Mouse (Mus musculus) limb, embryonic 10.5 days (tissue): ENCODE results near the gene Spcs2. TPM values are rescaled to one million over a fixed set of nuclear protein-coding genes. Genes with fewer than 3 reads are reported as not detected.

ENCODE experiments used
- DNase-seq: peaks from one replicate; pipeline ENCODE4 v3.0.0-alpha.2; 2017; ENCODE audit warnings: low spot score
- H3K27ac ChIP-seq: fragments of 300-500 bp; sonication (generic); 2 replicates; pipeline ENCODE4 v1.5.1; 2016; ENCODE audit warnings: mild to moderate bottlenecking
- H3K27me3 ChIP-seq: fragments of 300-500 bp; sonication (generic); 2 replicates; pipeline ENCODE4 v1.6.1; 2016; ENCODE audit warnings: low read depth, mild to moderate bottlenecking; ENCODE audit not compliant: poor library complexity, severe bottlenecking
- H3K36me3 ChIP-seq: fragments of 300-500 bp; sonication (generic); 2 replicates; pipeline ENCODE4 v1.6.1; 2016; ENCODE audit warnings: mild to moderate bottlenecking, moderate library complexity
- H3K4me1 ChIP-seq: fragments of 300-500 bp; sonication (generic); 2 replicates; pipeline ENCODE4 v1.6.1; 2016
- H3K4me3 ChIP-seq: fragments of 300-500 bp; sonication (generic); 2 replicates; pipeline ENCODE4 v1.5.1; 2016; ENCODE audit warnings: mild to moderate bottlenecking, moderate library complexity
- H3K9me3 ChIP-seq: fragments of 300-500 bp; sonication (generic); replicated peaks from 2 replicates; pipeline ENCODE4 v1.6.1; 2016; ENCODE audit warnings: mild to moderate bottlenecking
- WGBS: fragments of 180-500 bp; shearing (Covaris S2); methylation state at CpG from one replicate; pipeline ENCODE4 v1.1.7; 2016; 5-methylcytosine and 5-hydroxymethylcytosine counted together
- polyA plus RNA-seq: library from polyadenylated mRNA; unstranded; fragments of >200 nt; fragmentation: Nextera tagmentation; extraction: Ambion mirVana; gene quantifications from 2 replicates; pipeline ENCODE4 v1.2.1, GENCODE M21; 2016

Gene Spcs2
- polyA plus RNA-seq, 1 experiment from 2014 or later: 375 TPM

GRCm38 (mm10) chr7:99889175-99889880 lies 26.1 kb upstream of the Spcs2 start:
- Histone ChIP-seq H3K27ac (no peak overlapping the region), H3K4me1 (peaks cover 19% of the 10 kb centered on the region), H3K36me3 (no peaks in the 10 kb centered on the region), H3K4me3 (no peak overlapping the region), H3K27me3 (no peaks in the 10 kb centered on the region), H3K9me3 (no peaks in the 10 kb centered on the region)
- WGBS: 47% methylated on average over 10 of the region's 10 CpGs
- DNase-seq: no peak

DNA sequence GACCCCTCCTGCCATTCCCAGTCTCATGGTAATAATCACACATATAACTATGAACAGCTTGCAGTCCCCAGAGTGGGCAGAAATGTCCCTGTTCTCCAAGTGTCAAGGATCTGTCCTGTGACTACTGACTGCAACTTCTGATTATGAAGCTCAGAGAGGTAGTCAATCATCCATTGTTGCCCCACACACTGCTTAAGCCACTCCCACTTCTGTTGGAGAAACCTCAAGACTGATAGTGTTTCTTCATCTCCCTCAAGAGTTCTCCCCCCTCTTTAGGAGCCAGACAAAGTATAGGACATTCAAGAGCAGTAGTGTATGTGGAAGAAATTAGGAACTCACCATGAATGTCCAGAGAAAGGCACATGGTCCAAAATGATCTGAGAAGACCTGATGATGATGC lies 24.5 kb upstream of the Spcs2 start:
- no peak overlapping the region for H3K27ac ChIP-seq
- no peaks in the 10 kb centered on the region for H3K36me3 ChIP-seq
- no peaks in the 10 kb centered on the region for H3K9me3 ChIP-seq
- H3K4me1 ChIP-seq: peaks cover 19% of the 10 kb centered on the region
- H3K27me3 ChIP-seq: no peaks in the 10 kb centered on the region
- H3K4me3 ChIP-seq: no peak overlapping the region
- no peak for DNase-seq

DNA sequence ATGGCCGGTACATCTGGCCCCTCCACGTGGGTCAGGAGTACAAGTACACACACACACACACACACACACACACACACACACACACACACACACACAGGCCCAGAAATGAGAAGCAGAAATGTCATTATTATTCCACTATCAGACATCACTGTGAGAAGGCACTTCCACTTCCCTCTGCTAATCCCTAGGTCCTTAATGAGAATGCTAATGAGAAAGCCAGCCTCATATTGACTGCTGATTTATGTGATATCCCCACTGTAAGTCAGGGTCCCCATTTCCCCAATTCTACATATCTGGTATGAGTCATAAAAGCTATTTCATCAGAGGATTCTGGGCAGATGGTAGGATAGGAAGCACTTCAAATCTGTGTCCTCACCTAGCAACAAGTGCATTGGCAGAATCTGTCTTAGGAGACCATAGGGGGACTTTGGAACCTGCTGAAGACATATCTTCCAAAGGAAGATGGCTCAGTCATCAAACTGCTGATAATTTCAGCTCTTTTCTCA lies 24.0 kb upstream of the Spcs2 start:
- 91% methylated on average over 2 of the region's 2 CpGs for WGBS
- no peaks in the 10 kb centered on the region for H3K36me3 ChIP-seq
- no peak overlapping the region for H3K4me3 ChIP-seq
- no peak overlapping the region for H3K27ac ChIP-seq
- H3K4me1 ChIP-seq: peaks cover 19% of the 10 kb centered on the region
- no peak for DNase-seq
- no peaks in the 10 kb centered on the region for H3K9me3 ChIP-seq
- H3K27me3 ChIP-seq: no peaks in the 10 kb centered on the region

- WGBS: 82% methylated on average over 2 of the region's 2 CpGs
- Histone ChIP-seq H3K36me3 (no peaks in the 10 kb centered on the region), H3K27ac (no peak overlapping the region), H3K4me3 (no peak overlapping the region), H3K27me3 (no peaks in the 10 kb centered on the region), H3K4me1 (no peaks in the 10 kb centered on the region), H3K9me3 (no peaks in the 10 kb centered on the region)
- no peak for DNase-seq
These were observed 15.0 kb upstream of the Spcs2 start for GRCm38 (mm10) chr7:99878254-99878653.

DNA sequence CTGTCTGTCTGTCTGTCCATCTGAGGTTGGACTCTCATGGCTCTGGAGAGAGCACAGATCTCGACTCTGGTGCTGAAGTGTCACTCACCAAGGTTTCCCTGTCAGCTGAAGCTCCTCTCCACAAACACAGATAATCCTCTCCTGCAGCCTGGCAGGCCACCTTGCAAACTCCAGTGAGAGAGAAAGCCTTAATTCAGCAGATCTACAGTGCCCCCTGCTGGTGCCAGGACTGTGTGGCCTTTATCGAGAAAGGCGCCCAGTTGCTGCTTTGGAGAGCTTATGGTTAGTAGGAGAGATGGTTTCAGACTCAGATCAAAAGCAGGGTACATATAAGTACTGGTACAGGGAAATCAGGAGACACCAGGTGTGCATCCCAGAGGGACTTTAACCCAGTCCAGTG lies 13.1 kb upstream of the Spcs2 start:
- H3K27me3 ChIP-seq: no peaks in the 10 kb centered on the region
- WGBS: under 1% methylated on average over 3 of the region's 3 CpGs

GRCm38 (mm10) chr7:99875891-99876290 lies 12.6 kb upstream of the Spcs2 start:
- H3K36me3 ChIP-seq: no peaks in the 10 kb centered on the region
- no peaks in the 10 kb centered on the region for H3K9me3 ChIP-seq
- no peak overlapping the region for H3K27ac ChIP-seq
- no peaks in the 10 kb centered on the region for H3K27me3 ChIP-seq
- DNase-seq: no peak
- H3K4me3 ChIP-seq: no peak overlapping the region
- no peaks in the 10 kb centered on the region for H3K4me1 ChIP-seq
- 45% methylated on average over 5 of the region's 5 CpGs for WGBS

More for the DNA sequence above, 13.1 kb upstream of the Spcs2 start:
- H3K27ac ChIP-seq: no peak overlapping the region
- H3K4me3 ChIP-seq: no peak overlapping the region
- H3K36me3 ChIP-seq: no peaks in the 10 kb centered on the region
- peak; percentile 87 for DNase-seq
- no peaks in the 10 kb centered on the region for H3K9me3 ChIP-seq
- H3K4me1 ChIP-seq: no peaks in the 10 kb centered on the region

- H3K4me3 ChIP-seq: no peak overlapping the region
- H3K36me3 ChIP-seq: no peaks in the 10 kb centered on the region
- DNase-seq: no peak
- H3K9me3 ChIP-seq: no peaks in the 10 kb centered on the region
- 79% methylated on average over 6 of the region's 6 CpGs for WGBS
- no peaks in the 10 kb centered on the region for H3K27me3 ChIP-seq
- H3K4me1 ChIP-seq: no peaks in the 10 kb centered on the region
- no peak overlapping the region for H3K27ac ChIP-seq
These were observed 10.7 kb upstream of the Spcs2 start for GRCm38 (mm10) chr7:99873965-99874364.

- no peak for DNase-seq
- no peak overlapping the region for H3K27ac ChIP-seq
- peaks cover 9% of the 10 kb centered on the region; the same call in 1 of the 2 replicates for H3K4me1 ChIP-seq
- WGBS: 71% methylated on average over 4 of the region's 4 CpGs
- no peaks in the 10 kb centered on the region for H3K36me3 ChIP-seq
- H3K9me3 ChIP-seq: no peaks in the 10 kb centered on the region
- H3K4me3 ChIP-seq: no peak overlapping the region
- H3K27me3 ChIP-seq: no peaks in the 10 kb centered on the region
These were observed 6.0 kb upstream of the Spcs2 start for GRCm38 (mm10) chr7:99869296-99869695.

DNA sequence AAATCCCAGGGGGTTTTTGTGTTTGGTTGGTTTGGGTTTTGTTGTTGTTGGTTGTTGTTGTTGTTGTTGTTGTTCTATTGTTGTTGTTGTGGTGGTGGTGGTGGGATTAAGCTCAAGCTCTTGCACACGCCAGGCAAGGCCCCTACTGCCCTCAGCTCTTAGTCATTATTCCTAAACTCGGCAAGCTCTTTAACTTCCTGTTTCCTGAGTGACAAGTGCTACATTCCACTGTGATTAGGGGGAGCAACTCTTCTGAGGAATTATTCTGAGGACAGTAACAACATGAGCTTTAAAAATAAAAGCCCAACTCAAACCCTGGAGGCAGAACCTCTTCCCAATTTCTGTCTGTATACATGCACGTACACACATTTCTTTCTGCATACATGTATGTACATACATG lies 2.0 kb upstream of the Spcs2 start:
- Histone ChIP-seq H3K4me1 (peaks cover 9% of the 10 kb centered on the region; the same call in 1 of the 2 replicates), H3K9me3 (no peaks in the 10 kb centered on the region), H3K4me3 (no peak overlapping the region), H3K36me3 (no peaks in the 10 kb centered on the region), H3K27ac (no peak overlapping the region), H3K27me3 (no peaks in the 10 kb centered on the region)
- DNase-seq: no peak
- 67% methylated on average over 3 of the region's 3 CpGs for WGBS

DNA sequence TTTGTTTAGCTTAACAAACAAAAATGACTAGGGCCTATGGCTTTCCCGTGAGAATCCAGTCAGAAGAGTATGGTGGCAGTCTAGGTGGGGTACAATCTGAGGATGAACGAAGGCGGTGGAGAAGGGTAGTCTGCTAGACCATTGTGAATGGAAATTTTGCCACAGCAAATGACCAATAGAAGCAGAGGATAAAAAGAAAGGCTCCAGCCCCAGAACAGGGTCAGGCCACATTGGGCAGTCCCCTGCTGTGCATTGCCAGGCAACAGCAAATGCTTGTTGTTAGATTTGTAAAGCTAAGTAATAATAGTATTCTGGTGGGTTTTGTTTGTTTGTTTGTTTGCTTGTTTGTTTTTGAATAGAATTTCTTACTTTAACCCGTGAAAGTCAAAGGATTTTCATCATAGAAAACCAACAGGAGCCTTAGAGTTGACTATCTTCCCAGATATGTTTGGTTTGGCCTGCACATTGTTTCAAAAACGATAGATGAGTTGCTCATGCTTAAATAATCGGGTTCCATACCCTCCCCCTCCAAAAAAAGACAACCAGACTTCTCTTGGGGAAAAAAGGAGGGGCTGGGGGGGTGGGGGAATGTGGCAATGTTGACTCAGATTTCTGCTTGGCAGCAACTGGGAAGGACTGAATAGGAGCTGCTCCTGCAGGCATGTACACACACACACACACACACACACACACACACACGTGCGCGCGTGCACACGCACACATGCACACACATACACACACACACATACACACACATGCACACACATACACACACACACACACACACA lies 1.2 kb upstream of the Spcs2 start:
- 78% methylated on average over 11 of the region's 11 CpGs for WGBS
- Histone ChIP-seq H3K36me3 (no peaks in the 10 kb centered on the region), H3K27me3 (no peaks in the 10 kb centered on the region), H3K4me1 (peaks cover 9% of the 10 kb centered on the region; the same call in 1 of the 2 replicates), H3K9me3 (no peaks in the 10 kb centered on the region), H3K4me3 (no peak overlapping the region), H3K27ac (no peak overlapping the region)
- no peak for DNase-seq

DNA sequence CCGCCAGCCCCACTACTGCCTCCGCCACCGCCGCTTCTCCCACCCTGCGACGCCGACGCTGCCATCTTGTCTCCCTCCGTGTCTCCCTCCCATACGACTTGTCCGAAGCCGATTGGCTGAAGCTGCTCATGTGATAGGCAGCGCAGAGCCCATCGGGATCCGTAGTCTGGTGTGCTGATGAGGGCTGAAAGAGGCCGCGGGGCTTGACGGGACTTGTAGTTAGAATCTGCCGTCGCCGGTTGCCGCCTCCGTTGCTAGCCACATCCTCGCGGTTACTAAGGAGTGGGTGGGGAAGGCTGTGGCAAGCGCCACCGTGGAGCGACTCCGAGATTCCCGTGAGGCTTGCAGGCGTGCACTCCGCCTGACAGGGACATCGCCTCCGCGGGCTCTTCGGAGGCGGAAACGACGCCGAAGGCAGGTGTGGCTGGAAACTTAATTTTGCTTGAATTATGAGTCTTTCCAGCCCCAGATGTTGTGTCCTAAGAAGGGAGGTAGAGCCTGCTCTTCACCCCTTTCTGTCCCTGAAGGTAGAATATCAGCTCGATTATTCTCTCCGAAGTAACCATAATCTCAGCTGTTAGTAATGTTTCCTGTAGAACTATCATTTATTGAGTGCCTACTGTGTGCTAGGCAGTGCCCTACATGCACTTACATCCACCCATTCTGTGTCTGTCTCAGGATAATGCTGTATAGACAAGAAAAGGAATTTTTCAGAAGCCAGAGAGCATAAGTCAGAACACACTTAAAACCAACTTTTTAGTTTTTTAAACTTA lies 4.3 kb downstream of the Spcs2 start, which contains the start of gene Xrra1:
TSS of gene Xrra1 (plus strand) at position 304 of the 773 bp plus-strand sequence.
- Histone ChIP-seq H3K4me1 (peaks cover 17% of the 10 kb centered on the region), H3K27me3 (no peaks in the 10 kb centered on the region), H3K36me3 (peaks cover 28% of the 10 kb centered on the region), H3K4me3 (peak within 1 kb of the TSS; percentile 70), H3K9me3 (no peaks in the 10 kb centered on the region), H3K27ac (peak within 1 kb of the TSS; percentile 92)
- under 1% methylated on average over 42 of the region's 42 CpGs for WGBS
- DNase-seq: peak; percentile 98

DNA sequence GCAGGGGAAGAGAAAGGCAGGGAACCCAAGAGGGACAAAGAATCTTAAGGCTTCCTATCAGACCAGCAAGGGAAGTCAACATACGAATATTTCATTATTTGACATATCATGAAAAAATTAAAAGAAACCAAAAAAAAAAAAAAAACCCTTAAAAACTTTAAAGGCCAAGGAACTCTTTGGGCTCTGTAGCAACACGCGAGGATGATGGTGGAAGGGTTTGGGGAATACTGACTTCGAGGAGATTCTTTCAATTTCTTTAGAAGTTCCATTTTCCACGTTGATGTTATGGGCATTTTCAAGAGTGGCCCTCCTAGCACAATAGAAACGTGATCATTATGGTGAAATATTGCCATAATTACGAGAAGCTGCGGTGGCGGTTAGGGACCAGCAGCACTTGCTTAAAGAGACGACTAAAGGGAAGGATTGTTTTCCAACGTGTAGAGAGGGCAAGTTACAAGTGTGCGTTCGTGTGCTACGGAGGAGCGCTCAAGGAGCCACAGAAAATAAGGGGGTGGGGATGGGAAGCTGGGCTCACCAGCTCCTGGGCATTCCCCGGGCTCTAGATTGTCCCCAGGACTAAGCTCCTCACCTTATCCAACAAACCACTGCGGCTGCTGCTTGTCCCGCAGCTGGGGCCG lies 5.0 kb downstream of the Spcs2 start:
- DNase-seq: no peak
- Histone ChIP-seq H3K36me3 (peaks cover 35% of the 10 kb centered on the region), H3K4me3 (peak overlapping the region; percentile 70), H3K27me3 (no peaks in the 10 kb centered on the region), H3K9me3 (no peaks in the 10 kb centered on the region), H3K27ac (peak overlapping the region; percentile 92), H3K4me1 (peaks cover 17% of the 10 kb centered on the region)
- WGBS: under 1% methylated on average over 19 of the region's 19 CpGs
